Mouse (Mus musculus) intestine, postnatal 0 days (tissue): ENCODE results near the gene Tfec. TPM values are rescaled to one million over a fixed set of nuclear protein-coding genes. Genes with fewer than 3 reads are reported as not detected.
A peak's percentile ranks its signal among the peaks of the same experiment; 100 is the strongest.

ENCODE experiments used
- ATAC-seq: fragments of 200-750 bp; cut with Nextera tagmentation; 2 replicates; pipeline ENCODE4 v1.8.0; 2017; ENCODE audit warnings: mild to moderate bottlenecking, moderate TSS enrichment, moderate library complexity
- H3K27ac ChIP-seq: fragments of 300-500 bp; sonication (generic); 2 replicates; pipeline ENCODE4 v1.5.1; 2014; ENCODE audit warnings: mild to moderate bottlenecking, low read depth, low read length, moderate library complexity
- H3K27me3 ChIP-seq: fragments of 300-500 bp; sonication (generic); replicated peaks from 2 replicates; pipeline ENCODE4 v1.6.1; 2014; ENCODE audit warnings: low read length, mixed read lengths; ENCODE audit not compliant: control insufficient read depth, insufficient read depth
- H3K36me3 ChIP-seq: fragments of 300-500 bp; sonication (generic); 2 replicates; pipeline ENCODE4 v1.6.1; 2014; ENCODE audit warnings: mild to moderate bottlenecking, moderate library complexity; ENCODE audit not compliant: control insufficient read depth, insufficient read depth
- H3K4me1 ChIP-seq: fragments of 300-500 bp; sonication (generic); replicated peaks from 2 replicates; pipeline ENCODE4 v1.6.1; 2014; ENCODE audit warnings: antibody characterized with exemption, low read length, mixed read lengths; ENCODE audit not compliant: control insufficient read depth, insufficient read depth
- H3K4me2 ChIP-seq: fragments of 300-500 bp; sonication (generic); replicated peaks from 2 replicates; pipeline ENCODE4 v1.6.1; 2014; ENCODE audit warnings: low read depth, mild to moderate bottlenecking, moderate library complexity
- H3K4me3 ChIP-seq: fragments of 300-500 bp; sonication (generic); 2 replicates; pipeline ENCODE4 v1.5.1; 2014; ENCODE audit warnings: low read depth, low read length
- H3K9ac ChIP-seq: fragments of 300-500 bp; sonication (generic); 2 replicates; pipeline ENCODE4 v1.6.1; 2014; ENCODE audit warnings: mild to moderate bottlenecking, low read depth, low read length
- H3K9me3 ChIP-seq: fragments of 300-500 bp; sonication (generic); 2 replicates; pipeline ENCODE4 v1.6.1; 2016; ENCODE audit warnings: mixed run types; ENCODE audit not compliant: control insufficient read depth
- CTCF ChIP-seq: sonication (generic); IDR thresholded peaks from 2 replicates; pipeline ENCODE4 v1.5.1; 2016; ENCODE audit warnings: low read depth, mild to moderate bottlenecking, control low read depth, antibody characterized with exemption, moderate library complexity
- WGBS: fragments of 180-500 bp; shearing (Covaris S2); extraction: QIAGEN DNeasy Blood & Tissue Kit; methylation state at CpG from one replicate; pipeline ENCODE4 v1.1.7; 2014; 5-methylcytosine and 5-hydroxymethylcytosine counted together
- polyA plus RNA-seq: library from polyadenylated mRNA; unstranded; fragments of >200 nt; fragmentation: Nextera tagmentation; extraction: Ambion mirVana; gene quantifications from 2 replicates; pipeline ENCODE4 v1.2.1, GENCODE M21; 2015

Gene Tfec
- polyA plus RNA-seq, 1 experiment from 2014 or later, result 79.5 TPM

GRCm38 (mm10) chr6:16891819-16892218 lies 6.4 kb downstream of the Tfec start:
- Histone ChIP-seq H3K4me3 (no peak overlapping the region), H3K36me3 (no peaks in the 10 kb centered on the region), H3K4me2 (no peak overlapping the region; the same call in 1 of the 2 replicates), H3K27me3 (no peaks in the 10 kb centered on the region), H3K9me3 (no peaks in the 10 kb centered on the region), H3K9ac (no peak overlapping the region), H3K27ac (peak overlapping the region; percentile 69), H3K4me1 (no peaks in the 10 kb centered on the region; the same call in 1 of the 2 replicates)
- no peak for TF ChIP-seq CTCF
- peak; percentile 97 for ATAC-seq
- 15% methylated on average over 5 of the region's 5 CpGs for WGBS

GRCm38 (mm10) chr6:16883537-16884307 lies 14.5 kb downstream of the Tfec start:
- no peak for ATAC-seq
- H3K9me3 ChIP-seq, result no peaks in the 10 kb centered on the region
- H3K36me3 ChIP-seq, result no peaks in the 10 kb centered on the region
- no peaks in the 10 kb centered on the region; the same call in 1 of the 2 replicates for H3K4me1 ChIP-seq
- no peak for TF ChIP-seq CTCF
- H3K27ac ChIP-seq, result no peak overlapping the region
- no peaks in the 10 kb centered on the region for H3K27me3 ChIP-seq
- no peak overlapping the region for H3K4me3 ChIP-seq
- H3K9ac ChIP-seq, result no peak overlapping the region
- no peak overlapping the region for H3K4me2 ChIP-seq
- 58% methylated on average over 5 of the region's 5 CpGs for WGBS

- H3K9me3 ChIP-seq, result no peaks in the 10 kb centered on the region
- no peak for ATAC-seq
- H3K4me3 ChIP-seq, result no peak overlapping the region
- H3K27me3 ChIP-seq, result no peaks in the 10 kb centered on the region
- no peak overlapping the region for H3K27ac ChIP-seq
- 94% methylated on average over 2 of the region's 2 CpGs for WGBS
- H3K36me3 ChIP-seq, result no peaks in the 10 kb centered on the region
- no peaks in the 10 kb centered on the region for H3K4me1 ChIP-seq
- H3K9ac ChIP-seq, result no peak overlapping the region
- TF ChIP-seq CTCF, result no peak
- H3K4me2 ChIP-seq, result no peak overlapping the region
Observed at GRCm38 (mm10) chr6:16874021-16874542, 24.2 kb downstream of the Tfec start.

- Histone ChIP-seq H3K27ac (no peak overlapping the region), H3K4me3 (no peak overlapping the region), H3K4me2 (no peak overlapping the region), H3K36me3 (no peaks in the 10 kb centered on the region), H3K9ac (no peak overlapping the region), H3K9me3 (no peaks in the 10 kb centered on the region), H3K4me1 (no peaks in the 10 kb centered on the region), H3K27me3 (no peaks in the 10 kb centered on the region)
- TF ChIP-seq CTCF, result no peak
- no peak for ATAC-seq
- 41% methylated on average over 2 of the region's 2 CpGs for WGBS
Observed at GRCm38 (mm10) chr6:16870067-16870466, 28.2 kb downstream of the Tfec start.

GRCm38 (mm10) chr6:16868314-16868713 lies 29.9 kb downstream of the Tfec start:
- no peak for TF ChIP-seq CTCF
- 81% methylated on average over 2 of the region's 2 CpGs for WGBS
- Histone ChIP-seq H3K9me3 (no peaks in the 10 kb centered on the region), H3K4me3 (no peak overlapping the region), H3K27ac (no peak overlapping the region), H3K4me2 (no peak overlapping the region), H3K9ac (no peak overlapping the region), H3K4me1 (no peaks in the 10 kb centered on the region), H3K36me3 (no peaks in the 10 kb centered on the region), H3K27me3 (no peaks in the 10 kb centered on the region)
- ATAC-seq, result no peak

GRCm38 (mm10) chr6:16862753-16863508 lies 35.3 kb downstream of the Tfec start:
- no peaks in the 10 kb centered on the region for H3K36me3 ChIP-seq
- ATAC-seq, result no peak
- no peak overlapping the region for H3K4me3 ChIP-seq
- H3K4me1 ChIP-seq, result no peaks in the 10 kb centered on the region; the same call in 1 of the 2 replicates
- peak overlapping the region; percentile 28; the same call in 1 of the 2 replicates for H3K27ac ChIP-seq
- TF ChIP-seq CTCF, result no peak
- no peaks in the 10 kb centered on the region for H3K27me3 ChIP-seq
- H3K9me3 ChIP-seq, result no peaks in the 10 kb centered on the region
- WGBS, result 78% methylated on average over 6 of the region's 6 CpGs
- no peak overlapping the region for H3K9ac ChIP-seq
- H3K4me2 ChIP-seq, result no peak overlapping the region
